Mouse (Mus musculus): ENCODE data around the gene Hoxa6. TPM values are rescaled to one million over a fixed set of nuclear protein-coding genes. Genes with fewer than 3 reads are reported as not detected.

Gene Hoxa6
- polyA plus RNA-seq, 1 experiment from 2014 or later, result not detected

MicroRNAs encoded within 50 kb of the gene (microRNA counts, 519-probe panel; counts per million panel counts)
- microRNA mmu-miR-196b, result not detected

Small RNA genes lying within 50 kb of the gene (microRNA-seq; reads per million reads assigned to microRNA genes)
- gene Mir196b, result 295 reads per million, percentile 66 among the genes with 10 or more reads in this experiment

Other genes with a start within 250 kb of the Hoxa6 start
- gene Skap2, start 196.2 kb downstream of the Hoxa6 start, polyA plus RNA-seq (2016; fragmentation: Nextera tagmentation; extraction: Ambion mirVana), result 12.2 and 13.9 TPM in 2 replicates
- gene Hoxa1, start 50.4 kb downstream of the Hoxa6 start, polyA plus RNA-seq (2016; fragmentation: Nextera tagmentation; extraction: Ambion mirVana), result 0.89 and 1.3 TPM in 2 replicates
- gene Hoxa2, start 43.9 kb downstream of the Hoxa6 start, polyA plus RNA-seq (2016; fragmentation: Nextera tagmentation; extraction: Ambion mirVana), result 0.98 and 1.2 TPM in 2 replicates
- gene 5730596B20Rik, start 31.2 kb downstream of the Hoxa6 start, polyA plus RNA-seq (2016; fragmentation: Nextera tagmentation; extraction: Ambion mirVana), result 0.15 and 0.36 TPM in 2 replicates
- gene Hoxa4, start 17.0 kb downstream of the Hoxa6 start, polyA plus RNA-seq (2016; fragmentation: Nextera tagmentation; extraction: Ambion mirVana), result 0.38 and 0.39 TPM in 2 replicates
- 0.96 and 1.7 TPM in 2 replicates for gene Hoxa5, start 4.1 kb downstream of the Hoxa6 start, polyA plus RNA-seq (2016; fragmentation: Nextera tagmentation; extraction: Ambion mirVana)
- gene Hoxa3, start 4.6 kb upstream of the Hoxa6 start, polyA plus RNA-seq (2016; fragmentation: Nextera tagmentation; extraction: Ambion mirVana), result 0.72 and 0.80 TPM in 2 replicates
- not detected in 2 replicates for gene Gm28308, start 4.6 kb upstream of the Hoxa6 start, polyA plus RNA-seq (2016; fragmentation: Nextera tagmentation; extraction: Ambion mirVana)
- gene Hoxa7, start 13.1 kb upstream of the Hoxa6 start, polyA plus RNA-seq (2016; fragmentation: Nextera tagmentation; extraction: Ambion mirVana), result 0.44 TPM in 1 of 2 replicates, not detected in the other
- gene Hoxa9, start 22.4 kb upstream of the Hoxa6 start, polyA plus RNA-seq (2016; fragmentation: Nextera tagmentation; extraction: Ambion mirVana), result 0.48 and 0.54 TPM in 2 replicates
- gene Hoxa10, start 32.1 kb upstream of the Hoxa6 start, polyA plus RNA-seq (2016; fragmentation: Nextera tagmentation; extraction: Ambion mirVana), result 0.31 and 0.60 TPM in 2 replicates
- 0.09 TPM in 1 of 2 replicates, not detected in the other for gene Hoxa11, start 37.1 kb upstream of the Hoxa6 start, polyA plus RNA-seq (2016; fragmentation: Nextera tagmentation; extraction: Ambion mirVana)
- gene Hoxa13, start 52.2 kb upstream of the Hoxa6 start, polyA plus RNA-seq (2016; fragmentation: Nextera tagmentation; extraction: Ambion mirVana), result 0.10 TPM in 1 of 2 replicates, not detected in the other
- not detected in 2 replicates for gene Evx1, start 104.8 kb upstream of the Hoxa6 start, polyA plus RNA-seq (2016; fragmentation: Nextera tagmentation; extraction: Ambion mirVana)

All from heart, embryonic 12.5 days (tissue).